Mouse (Mus musculus): ENCODE data around the gene Calcrl.
"Not testable (repeated sequence)": the region's sequence is repeated elsewhere in the genome, so short reads cannot be mapped to it uniquely, and the experiment has no call there.

Gene Calcrl

DNA sequence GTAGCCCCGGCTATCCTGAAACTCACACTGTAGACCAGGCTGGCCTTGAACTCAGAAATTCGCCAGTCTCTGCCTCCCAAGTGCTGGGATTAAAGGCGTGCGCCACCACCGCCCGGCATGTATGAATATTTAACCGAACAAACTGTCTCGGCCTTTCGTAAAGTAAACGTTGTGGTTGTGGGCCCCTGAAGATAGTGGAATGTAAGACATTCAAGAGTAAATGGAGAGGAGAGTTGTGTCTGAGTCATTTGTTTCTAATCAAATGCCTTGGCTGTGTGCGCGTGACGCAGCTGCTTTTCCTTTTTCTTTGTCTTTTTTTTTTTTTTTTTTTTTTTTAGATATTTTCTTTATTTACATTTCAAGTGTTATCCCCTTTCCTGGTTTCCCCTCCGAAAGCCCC lies 36.7 kb downstream of the Calcrl start:
- not testable (repeated sequence) for DNase-seq (ENCODE audit: low read depth)

DNA sequence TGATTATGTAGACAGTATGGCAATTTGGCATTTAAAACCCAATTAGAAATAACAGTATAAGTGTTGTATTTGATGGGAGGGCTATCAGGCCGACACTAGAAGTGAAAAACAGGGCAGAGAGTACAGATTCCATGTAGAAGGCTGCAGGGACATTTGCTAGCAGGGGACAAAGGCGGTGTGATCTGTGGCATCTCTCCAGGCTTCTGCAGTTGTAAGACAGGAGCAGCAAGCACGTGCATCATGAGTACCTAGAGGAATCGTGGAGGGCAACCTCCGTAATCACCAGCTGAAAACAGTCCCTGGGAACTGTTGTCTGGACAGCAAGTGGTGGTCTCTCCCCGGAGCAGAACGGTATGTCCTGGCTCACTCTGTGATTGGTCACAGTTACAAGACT lies 37.2 kb downstream of the Calcrl start:
- no peak for DNase-seq (ENCODE audit: low read depth)

DNA sequence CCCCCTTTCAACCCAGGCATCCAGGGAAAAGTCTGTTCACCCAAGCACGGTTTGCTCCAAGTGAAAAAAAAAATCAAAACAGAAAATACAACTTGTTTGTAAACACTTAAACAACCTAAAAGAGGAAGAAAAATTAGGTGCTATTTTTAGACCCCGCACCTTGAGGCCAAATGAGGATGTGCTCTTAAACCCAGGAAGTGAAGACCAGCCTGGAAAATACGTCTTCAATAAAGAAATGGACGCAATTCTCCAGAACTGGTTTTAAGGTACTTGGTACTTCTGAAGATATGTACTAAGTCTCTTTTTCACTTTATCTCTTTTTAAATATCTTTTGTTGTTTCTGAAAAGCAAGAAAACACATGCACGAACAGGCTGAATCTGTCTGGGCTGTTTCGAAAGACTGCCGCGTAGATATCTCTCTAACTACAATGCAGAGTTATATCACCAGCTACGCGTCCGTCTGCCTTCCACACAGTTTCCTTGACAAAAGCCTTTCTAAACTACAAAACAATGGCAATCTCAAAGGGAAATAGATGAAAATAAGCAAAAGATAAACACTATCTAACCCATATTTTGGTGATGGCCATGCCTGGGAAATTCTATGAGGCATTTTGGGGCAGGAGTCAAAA lies 37.7 kb downstream of the Calcrl start:
- DNase-seq (ENCODE audit: low read depth): no peak

DNA sequence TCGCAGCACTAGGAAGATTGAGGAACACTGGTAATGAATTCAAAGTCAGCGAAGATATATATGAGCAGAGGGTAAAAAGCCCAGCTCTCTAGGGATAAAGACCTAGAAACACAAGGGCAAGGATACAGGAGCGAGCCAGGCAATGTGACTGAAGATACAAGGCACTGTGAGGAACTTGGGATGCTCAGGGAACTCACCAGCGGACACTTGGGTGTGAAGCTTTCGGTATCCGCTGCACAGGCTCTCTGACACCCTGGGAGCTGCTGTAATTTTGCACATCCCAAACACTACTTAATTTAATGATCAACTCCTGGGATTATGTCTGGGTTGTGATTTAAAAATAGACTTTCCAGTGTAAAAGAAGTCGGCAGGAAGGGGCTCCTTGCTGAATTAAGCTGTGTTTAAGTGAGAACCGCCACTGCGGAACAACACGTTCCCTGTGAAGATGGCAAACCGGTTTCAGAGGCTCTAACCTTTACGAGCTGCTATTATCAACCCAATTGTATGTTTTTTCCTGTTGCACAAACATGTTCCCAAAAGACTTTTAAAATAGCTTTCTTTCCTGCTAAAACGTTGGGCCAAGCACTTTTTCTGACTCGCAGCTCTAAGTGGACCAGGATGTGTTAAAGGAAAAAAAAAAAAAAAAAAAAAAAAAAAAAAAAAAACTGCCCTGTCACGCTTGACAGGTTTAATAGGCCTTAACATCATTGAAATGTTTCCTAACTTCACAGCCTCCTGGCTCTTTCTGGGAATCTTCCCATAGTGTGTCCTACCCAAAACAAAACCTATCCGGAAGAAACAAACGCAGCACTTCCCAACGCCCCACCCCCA lies 38.4 kb downstream of the Calcrl start:
- no peak for DNase-seq (ENCODE audit: low read depth)

DNA sequence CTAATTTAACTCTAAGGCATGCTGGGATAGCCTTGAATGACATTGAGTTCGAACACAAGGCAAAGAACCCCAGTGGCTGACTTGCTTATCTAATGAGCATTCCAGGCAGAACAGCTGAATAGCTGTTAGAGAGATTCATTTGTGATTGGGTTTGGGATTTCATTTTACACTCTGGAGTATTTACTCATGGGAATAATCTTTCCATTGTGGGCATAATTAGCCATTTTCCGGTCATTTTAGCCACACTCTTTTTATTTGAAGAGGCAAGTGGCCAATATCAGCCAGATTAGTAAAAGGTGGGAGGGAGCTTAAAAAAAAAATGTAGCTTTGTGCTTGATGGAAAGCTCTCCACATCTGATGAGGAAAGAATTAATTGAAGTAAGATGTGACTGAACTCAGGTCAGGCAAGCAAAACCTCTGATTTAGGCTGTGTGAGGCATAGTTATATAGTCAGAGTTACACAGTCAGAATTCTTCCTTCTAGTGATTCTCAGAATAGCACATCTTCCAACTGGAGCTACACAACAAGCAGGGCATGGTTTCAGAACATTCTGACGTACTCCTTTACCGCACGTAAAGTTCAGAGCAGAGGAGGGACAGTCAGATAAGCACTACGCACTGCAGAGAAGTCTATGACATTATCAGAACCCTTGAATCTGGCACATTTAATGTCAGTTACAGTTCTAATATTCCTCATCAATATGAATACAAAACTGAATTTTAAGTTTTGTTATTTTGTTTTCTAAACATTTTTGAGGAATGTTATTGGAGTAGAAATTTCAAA lies 40.1 kb downstream of the Calcrl start:
- DNase-seq (ENCODE audit: low read depth): no peak

DNA sequence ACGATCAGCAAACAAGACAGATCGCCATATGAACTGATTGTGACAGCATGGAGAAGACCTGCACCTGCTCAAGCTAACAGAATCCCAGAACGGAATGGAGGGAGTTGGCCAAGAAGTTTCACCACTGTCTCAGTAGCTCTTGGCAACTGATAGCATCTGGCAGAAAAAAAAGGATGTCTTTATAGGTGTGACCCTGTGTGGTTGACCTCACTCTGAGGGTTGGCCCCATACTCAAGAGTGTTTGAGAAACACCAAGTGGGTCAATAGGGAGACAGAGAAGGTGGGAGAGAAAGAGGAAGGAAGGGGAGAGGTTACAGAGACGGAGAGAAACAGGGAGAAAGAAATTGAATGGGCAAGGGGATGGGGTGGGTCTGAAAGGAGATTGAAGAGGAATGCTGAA lies 41.4 kb downstream of the Calcrl start:
- DNase-seq (ENCODE audit: low read depth): no peak

DNA sequence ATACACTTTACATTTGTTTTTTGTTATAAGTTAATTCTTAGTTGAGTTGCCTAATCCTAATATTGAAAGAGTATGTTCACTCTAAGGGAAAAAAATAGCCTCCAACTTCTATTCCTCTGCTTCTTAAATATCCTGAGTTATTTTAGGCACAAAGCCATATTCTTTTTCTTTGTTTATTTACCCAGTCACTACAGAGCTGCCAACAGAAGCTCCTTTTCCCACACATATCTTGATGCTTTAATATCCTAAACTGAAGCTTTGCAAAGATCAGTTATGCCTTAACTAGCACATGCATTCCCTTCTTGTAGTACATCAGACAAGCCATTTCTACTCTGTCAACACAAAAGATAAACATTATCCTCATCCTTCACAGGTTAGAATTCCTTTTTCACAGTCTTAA lies 42.7 kb downstream of the Calcrl start:
- no peak for DNase-seq (ENCODE audit: low read depth)

DNA sequence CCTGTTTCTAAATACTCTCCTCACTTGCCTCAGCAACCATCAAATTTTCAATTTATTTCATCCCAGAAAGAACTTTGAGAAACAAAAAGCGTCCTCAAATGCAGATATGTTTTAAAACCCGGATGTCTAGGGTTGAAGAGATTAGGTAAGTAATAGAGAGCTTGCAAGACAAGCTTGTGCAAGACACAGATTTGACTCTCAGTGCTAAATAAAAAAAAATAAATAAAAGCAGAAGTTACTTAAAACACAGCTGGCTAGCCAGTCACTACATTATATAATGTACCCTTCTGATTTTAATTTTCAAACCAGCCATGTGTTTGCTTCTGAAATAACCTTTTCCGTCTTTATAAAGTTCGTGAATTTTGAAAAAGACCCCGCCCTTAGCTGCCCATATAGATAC lies 43.2 kb downstream of the Calcrl start:
- no peak for DNase-seq (ENCODE audit: low read depth)

DNA sequence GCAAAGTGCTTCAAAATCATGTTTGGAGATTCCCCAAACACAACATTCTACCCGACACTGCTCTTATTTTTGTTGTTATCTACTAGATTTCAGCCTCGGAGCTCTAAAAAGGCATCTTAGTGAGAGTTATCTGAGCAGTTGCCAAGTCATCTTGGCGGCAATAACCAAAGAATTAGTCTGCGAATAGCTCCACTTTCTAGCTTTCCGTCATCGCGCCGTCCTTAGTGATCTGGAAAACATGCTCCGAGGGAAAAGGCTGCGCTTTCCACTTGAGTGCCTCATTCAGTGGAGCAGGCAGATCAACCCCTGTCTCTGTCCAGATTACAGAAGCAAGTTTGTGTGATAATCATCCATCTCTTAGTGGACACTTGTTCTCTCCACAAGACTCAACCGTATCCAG lies 44.4 kb downstream of the Calcrl start:
- DNase-seq (ENCODE audit: low read depth): no peak

DNA sequence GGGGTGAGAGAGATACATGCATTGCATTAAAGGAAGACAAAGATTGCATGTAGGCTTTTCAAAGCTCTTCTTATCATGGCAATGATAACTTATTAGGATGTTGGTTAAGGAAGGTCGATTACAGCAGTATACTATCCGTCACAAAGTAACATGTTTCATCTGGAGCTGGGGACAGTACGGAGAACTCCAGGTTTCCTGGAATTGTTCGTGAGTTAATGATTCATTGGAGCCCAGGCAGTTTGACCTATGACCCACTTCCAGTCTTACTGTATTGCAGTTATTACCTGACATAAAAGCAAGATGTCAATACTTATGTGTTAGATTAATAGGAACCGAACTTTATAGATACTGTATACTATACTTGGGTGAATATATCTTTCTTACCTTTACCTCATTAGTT lies 46.5 kb downstream of the Calcrl start:
- no peak for DNase-seq (ENCODE audit: low read depth)

DNA sequence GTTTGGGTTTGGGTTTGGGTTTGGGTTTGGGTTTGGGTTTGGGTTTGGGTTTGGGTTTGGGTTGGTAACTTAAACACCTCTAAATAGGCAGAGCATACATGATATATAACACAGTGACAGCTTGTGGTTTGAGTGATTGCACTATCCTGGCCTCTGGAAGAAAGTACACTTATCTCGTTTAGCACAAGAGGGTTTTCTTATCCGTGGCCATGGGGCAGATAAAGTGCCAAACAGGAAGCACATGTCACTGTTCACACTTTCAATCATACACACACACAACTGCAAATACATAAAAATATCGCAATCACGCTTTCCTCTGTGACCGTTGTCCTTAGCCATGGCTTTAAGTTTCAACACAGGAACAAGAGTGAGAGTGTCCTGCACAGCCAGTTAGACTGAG lies 56.0 kb downstream of the Calcrl start:
- DNase-seq (ENCODE audit: low read depth): peak; percentile 28

DNA sequence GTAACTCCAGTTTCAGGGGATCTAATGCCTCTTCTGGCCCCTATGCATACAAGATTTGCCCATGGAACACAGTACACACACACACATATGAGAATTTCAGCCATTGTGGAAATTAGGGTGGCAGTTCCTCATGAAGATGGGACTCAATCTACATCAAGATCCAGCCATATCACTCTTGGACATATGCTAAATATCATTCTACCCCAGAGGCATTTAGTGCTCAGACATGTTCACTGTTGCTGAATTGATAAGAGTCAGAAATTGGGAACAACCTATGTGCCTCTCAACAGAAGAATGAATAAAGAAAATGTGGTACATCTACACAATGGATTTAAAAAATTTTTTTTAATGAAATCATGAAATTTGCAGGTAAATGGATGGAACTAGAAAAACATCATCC lies 58.5 kb downstream of the Calcrl start:
- no peak for DNase-seq (ENCODE audit: low read depth)

DNA sequence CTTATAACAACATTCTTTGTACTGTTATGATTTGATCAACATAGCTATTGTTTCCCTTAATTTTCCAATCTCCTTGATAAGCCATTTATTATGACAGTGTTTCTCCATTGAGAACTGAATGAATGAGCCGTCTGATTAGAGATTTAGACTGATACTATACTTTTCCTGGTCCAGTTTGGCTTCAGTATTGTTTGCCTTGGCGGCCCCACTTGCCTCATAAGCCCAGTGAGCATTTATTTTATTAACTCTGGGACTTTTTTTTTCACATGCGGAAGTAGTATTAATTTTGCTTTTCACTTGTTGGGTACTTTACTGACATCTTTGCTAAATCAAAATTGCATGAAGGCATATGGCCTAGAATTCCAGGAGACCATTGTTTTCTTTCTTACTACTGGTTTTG lies 59.9 kb downstream of the Calcrl start:
- DNase-seq (ENCODE audit: low read depth): no peak

DNA sequence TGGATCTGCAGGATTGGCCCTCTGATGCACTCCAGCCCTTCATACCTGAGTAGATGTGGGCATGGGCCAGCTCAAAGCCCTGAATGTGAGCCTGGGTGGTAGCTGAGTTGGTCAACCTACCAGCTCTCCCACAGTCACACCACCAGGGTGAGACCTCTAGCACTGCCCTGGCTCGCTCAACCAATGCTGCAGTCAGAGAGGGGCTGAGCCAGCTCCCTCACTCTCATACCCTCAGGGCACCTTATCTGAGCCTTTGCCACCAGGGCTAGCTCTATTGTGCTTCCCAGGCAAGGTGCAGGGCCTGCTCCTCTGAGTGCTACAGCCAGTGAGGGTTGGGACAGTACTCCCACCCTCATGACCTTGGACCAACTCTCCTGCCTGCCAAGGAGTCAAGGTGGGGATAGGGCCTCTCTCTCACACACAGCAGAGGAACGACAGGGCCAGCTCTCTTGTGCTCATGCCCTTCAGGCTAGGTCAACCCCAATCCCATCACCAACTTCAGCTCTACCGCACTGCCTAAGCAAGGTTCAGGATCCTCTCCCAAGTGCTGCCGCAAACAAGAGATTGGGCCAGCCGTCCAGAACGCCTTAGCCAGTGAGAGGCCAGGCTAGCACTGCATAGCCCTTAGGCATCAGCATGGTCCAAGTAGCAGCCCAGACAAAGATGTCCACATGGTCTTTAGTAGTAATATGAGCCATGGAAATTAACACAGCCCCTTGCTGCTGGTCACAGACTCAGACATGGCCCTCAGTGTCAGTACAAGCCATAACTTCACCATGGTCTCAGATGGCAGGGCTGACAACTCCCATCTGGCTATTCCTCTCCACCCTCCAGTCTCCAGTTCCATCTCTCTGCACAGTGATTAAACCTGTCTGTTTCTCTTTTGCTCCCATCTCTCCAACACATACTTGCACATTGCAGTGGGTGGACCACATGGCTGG lies 62.2 kb downstream of the Calcrl start:
- DNase-seq (ENCODE audit: low read depth): no peak

DNA sequence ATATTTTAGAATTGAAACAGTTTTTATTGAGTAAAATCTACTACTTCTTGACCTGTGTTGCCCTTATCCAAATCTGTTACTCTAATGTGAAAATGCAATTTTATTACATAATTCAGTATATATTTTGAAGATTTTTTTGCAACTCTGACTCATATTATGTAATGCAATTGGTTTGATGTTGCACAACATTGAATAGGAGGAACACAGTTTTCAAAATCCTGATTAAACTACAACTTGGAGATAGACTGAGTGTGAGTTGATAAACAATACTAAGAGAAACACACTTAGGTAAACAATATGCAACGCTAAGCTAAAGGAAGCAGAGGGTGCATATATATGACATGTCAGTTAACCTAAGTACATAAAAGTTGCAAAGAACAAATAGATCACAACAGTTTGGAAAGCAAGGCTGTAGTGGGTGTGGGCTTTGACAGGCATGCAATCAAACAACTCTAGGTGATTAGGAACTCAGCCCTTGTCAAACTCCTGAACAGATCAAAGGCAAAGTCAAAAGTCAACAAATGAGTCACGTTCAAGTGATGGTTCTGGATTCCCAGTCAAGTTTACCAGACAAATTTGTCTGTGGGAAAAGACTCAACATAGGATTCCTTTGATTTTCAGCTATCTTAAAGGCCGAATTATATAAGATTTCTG lies 66.4 kb downstream of the Calcrl start:
- DNase-seq (ENCODE audit: low read depth): no peak

DNA sequence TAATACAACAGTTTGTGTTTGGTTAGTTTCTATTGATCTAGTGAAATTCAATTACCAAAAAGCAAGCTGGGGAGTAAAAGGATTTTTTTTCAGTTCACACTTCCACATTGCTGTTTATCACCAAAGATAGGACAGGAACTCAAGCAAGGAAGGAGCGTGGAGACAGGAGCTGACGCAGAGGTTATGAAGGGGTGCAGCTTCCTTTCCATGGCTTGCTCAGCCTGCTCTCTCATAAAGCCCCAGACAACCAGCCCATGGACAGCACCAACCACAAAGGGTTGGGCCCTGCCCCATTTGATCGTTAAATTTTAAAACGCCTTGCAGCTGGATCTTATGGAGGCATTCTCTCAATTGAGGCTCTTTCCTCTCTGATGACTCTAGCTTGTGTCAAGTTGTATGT lies 69.9 kb downstream of the Calcrl start:
- no peak for DNase-seq (ENCODE audit: low read depth)

DNA sequence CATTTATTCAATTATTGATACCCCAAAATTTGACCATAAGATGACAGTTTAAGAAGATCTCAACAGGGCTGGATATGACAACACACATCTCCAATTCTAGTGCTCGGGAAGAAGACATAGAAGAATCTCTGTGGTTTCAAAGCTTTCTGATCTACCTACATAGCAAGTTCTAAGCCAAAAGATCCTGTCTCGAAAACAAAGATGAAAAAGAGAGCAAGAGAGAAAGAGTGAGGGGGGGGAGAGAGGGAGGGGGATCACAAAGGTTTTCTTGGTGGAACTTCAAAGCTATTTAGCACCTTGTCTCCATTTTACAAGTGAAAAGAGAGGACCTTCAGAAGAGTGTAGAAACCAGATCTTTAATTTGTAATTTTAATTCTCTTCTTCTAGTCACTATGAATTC lies 77.8 kb downstream of the Calcrl start:
- no peak for DNase-seq (ENCODE audit: low read depth)

DNA sequence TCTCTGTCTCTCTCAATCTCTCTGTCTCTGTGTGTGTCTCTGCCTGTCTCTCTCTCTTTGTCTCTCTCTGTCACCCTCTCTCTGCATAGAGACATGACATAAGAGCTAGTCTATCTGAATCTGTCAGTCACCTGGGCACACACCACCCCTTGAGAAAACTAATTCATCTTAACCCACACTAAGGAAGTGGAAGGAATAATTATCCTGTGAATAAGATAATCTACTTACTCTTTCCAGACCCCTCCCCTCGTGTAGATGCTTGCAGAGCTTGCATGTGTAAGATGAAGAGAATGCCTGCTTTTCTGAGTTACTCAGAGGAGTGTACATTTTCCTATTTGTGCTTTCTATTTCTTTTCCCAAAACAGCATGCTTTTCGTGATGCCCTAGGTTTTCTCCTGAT lies 81.5 kb downstream of the Calcrl start:
- DNase-seq (ENCODE audit: low read depth): no peak

DNA sequence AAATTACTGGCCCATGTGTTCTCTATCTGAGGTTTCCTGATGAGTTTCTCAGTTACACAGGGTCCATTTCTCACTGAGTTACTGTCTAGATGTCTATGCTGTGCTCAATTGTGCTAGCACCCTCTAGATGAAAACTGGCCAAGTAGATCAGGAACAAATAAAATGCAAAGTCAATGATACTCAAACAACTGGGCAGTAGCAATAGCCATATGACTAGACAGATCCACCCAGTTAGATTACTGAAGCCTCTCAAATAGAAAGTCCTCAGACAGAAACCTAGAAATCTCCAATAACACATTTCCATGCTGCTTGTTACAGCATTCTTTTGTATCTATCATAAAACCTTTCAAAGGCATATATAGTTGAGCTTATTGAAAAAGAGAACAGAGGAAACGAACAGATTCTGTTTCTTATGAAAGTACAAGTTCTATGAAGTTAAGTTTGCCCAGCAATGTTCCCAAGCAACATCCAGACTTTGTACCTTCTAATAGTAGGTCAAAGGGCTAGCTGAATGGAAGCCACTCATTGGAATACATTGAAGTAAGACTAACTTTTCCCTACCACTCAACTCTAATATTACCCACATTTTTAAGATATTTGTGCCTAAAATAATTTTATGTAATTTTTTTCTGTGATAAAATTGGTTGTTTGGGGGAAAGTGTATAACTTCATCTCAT lies 87.3 kb downstream of the Calcrl start:
- DNase-seq (ENCODE audit: low read depth): no peak

DNA sequence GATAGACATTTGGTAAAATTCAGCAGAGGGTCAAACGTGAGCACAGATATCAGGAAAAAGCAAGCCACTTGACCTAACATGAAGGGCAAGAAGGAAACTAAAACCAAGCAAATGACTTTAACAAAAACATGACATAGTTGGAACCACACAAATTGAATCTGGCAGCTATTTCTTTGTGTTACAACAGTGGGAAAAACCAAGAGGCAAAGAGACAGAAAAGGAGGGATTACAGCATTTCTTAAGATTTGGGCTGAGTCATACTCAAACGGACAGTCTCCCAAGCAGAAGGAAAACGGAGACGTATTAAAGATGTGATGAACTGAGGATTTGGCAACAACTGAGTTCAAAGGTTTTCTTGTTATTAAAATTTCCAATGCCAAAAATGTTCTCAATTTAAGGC lies 88.9 kb downstream of the Calcrl start:
- no peak for DNase-seq (ENCODE audit: low read depth)

Data from c-Kit-positive CD71-negative TER-119-negative erythroid progenitor cells, embryonic 14.5 days (primary cell).